Comparison of ENCODE assay signal across 24 mouse cellular contexts in the genomic region with DNA sequence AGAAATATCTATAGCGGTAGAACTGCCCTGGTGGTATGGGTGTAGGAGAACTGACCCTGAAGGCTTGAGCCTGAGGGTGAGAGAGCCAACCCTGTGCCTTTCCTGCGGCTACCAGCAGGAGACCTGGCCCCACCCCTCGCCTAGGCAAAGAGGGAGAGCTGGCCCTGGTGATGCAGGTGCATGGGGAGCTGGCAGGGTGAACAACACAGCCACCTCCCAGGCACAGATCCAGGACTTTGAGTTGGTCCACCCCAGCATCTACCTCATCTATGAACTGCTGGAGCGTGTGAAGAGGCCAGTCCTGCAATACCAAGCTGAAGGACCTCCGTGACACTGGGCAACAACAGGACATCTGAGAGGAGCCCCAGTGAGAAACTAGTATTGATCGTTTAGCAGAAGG. TPM values are rescaled to one million over a fixed set of nuclear protein-coding genes. Genes with fewer than 3 reads are reported as not detected.
DNase-seq lines count a peak whose midpoint lies in the region; ATAC-seq and TF ChIP-seq lines count a peak whose summit lies in the region.
"Had no signal": no experiment of that assay in that cellular context is flagged by ENCODE, and none has a peak within 500 bp of the region (broad histone marks: within the 10 kb centered on the region; RNA-seq: fewer than 3 reads in every experiment).

No protein-coding gene starts in this region.

- no peak overlapping the region for H3K4me2 ChIP-seq in kidney, embryonic 14.5 days (replicated peaks; ENCODE audit: low read depth, low read length)
- H3K4me2 ChIP-seq in liver, embryonic 11.5 days = no peak overlapping the region
- no peak overlapping the region for H3K4me2 ChIP-seq in liver, embryonic 12.5 days
- no peak overlapping the region for H3K4me2 ChIP-seq in stomach, postnatal 0 days (replicated peaks; ENCODE audit: low read depth)
- H3K4me2 ChIP-seq: embryonic facial prominence, embryonic 13.5 days; forebrain, embryonic 12.5 days; hindbrain, embryonic 14.5 days; limb, embryonic 13.5 days; midbrain, embryonic 15.5 days; neural tube, embryonic 12.5 days had no signal

- TF ChIP-seq EP300 in stomach, postnatal 0 days (optimal IDR thresholded peaks at IDR 0.05) = no peak

- TF ChIP-seq CTCF in stomach, postnatal 0 days (IDR thresholded peaks at IDR 0.05; ENCODE audit: low read depth) = peak; percentile 23; the same call in 1 of the 2 replicates

- H3K27ac ChIP-seq in kidney, embryonic 14.5 days (ENCODE audit: low read depth, low read length) = no peak overlapping the region
- H3K27ac ChIP-seq in liver, embryonic 11.5 days (ENCODE audit: low read depth, low read length) = no peak overlapping the region
- no peak overlapping the region for H3K27ac ChIP-seq in liver, embryonic 12.5 days
- no peak overlapping the region for H3K27ac ChIP-seq in stomach, postnatal 0 days (replicated peaks)
- H3K27ac ChIP-seq: embryonic facial prominence, embryonic 13.5 days; forebrain, embryonic 12.5 days; heart, adult 2 months; hindbrain, embryonic 14.5 days; limb, embryonic 13.5 days; midbrain, embryonic 15.5 days; neural tube, embryonic 12.5 days had no signal

- no peaks in the 10 kb centered on the region for H3K4me1 ChIP-seq in kidney, embryonic 14.5 days (ENCODE audit: control insufficient read depth, insufficient read depth, low read length)
- H3K4me1 ChIP-seq in liver, embryonic 11.5 days (replicated peaks; ENCODE audit: control insufficient read depth, insufficient read depth, low read length) = peaks cover 11% of the 10 kb centered on the region
- peaks cover 37% of the 10 kb centered on the region for H3K4me1 ChIP-seq in liver, embryonic 12.5 days
- no peaks in the 10 kb centered on the region for H3K4me1 ChIP-seq in stomach, postnatal 0 days (replicated peaks; ENCODE audit: control insufficient read depth, insufficient read depth)
- H3K4me1 ChIP-seq: embryonic facial prominence, embryonic 13.5 days; forebrain, embryonic 12.5 days; midbrain, embryonic 15.5 days; neural tube, embryonic 12.5 days had no signal

- no peak overlapping the region for H3K4me3 ChIP-seq in kidney, embryonic 14.5 days (ENCODE audit: low read length)
- no peak overlapping the region for H3K4me3 ChIP-seq in liver, embryonic 11.5 days (ENCODE audit: low read depth, low read length)
- no peak overlapping the region for H3K4me3 ChIP-seq in liver, embryonic 12.5 days
- no peak overlapping the region for H3K4me3 ChIP-seq in stomach, postnatal 0 days (ENCODE audit: low read depth, low read length)
- H3K4me3 ChIP-seq: embryonic facial prominence, embryonic 13.5 days; erythroblast, embryonic 14.5 days; forebrain, embryonic 12.5 days; heart, adult 2 months; limb, embryonic 13.5 days; midbrain, embryonic 15.5 days; neural tube, embryonic 12.5 days had no signal

- WGBS in kidney, embryonic 14.5 days = 70% methylated on average over 6 of the region's 6 CpGs
- WGBS in liver, embryonic 11.5 days = 73% methylated on average over 6 of the region's 6 CpGs
- WGBS in liver, embryonic 12.5 days (ENCODE audit: insufficient replicate concordance) = 66% methylated on average over 6 of the region's 6 CpGs
- 64% methylated on average over 6 of the region's 6 CpGs for WGBS in stomach, postnatal 0 days

- no peaks in the 10 kb centered on the region for H3K36me3 ChIP-seq in kidney, embryonic 14.5 days (ENCODE audit: control insufficient read depth, insufficient read depth, low read length)
- no peaks in the 10 kb centered on the region for H3K36me3 ChIP-seq in liver, embryonic 11.5 days (ENCODE audit: control insufficient read depth, insufficient read depth, low read length)
- H3K36me3 ChIP-seq in liver, embryonic 12.5 days = no peaks in the 10 kb centered on the region
- H3K36me3 ChIP-seq in stomach, postnatal 0 days (ENCODE audit: control insufficient read depth, insufficient read depth, low read length) = no peaks in the 10 kb centered on the region
- H3K36me3 ChIP-seq: embryonic facial prominence, embryonic 13.5 days; forebrain, embryonic 12.5 days; limb, embryonic 13.5 days; midbrain, embryonic 15.5 days; neural tube, embryonic 12.5 days had no signal

- H3K9me3 ChIP-seq in kidney, embryonic 14.5 days (ENCODE audit: control insufficient read depth, low read length) = no peaks in the 10 kb centered on the region
- no peaks in the 10 kb centered on the region for H3K9me3 ChIP-seq in liver, embryonic 11.5 days (ENCODE audit: control insufficient read depth, low read length)
- no peaks in the 10 kb centered on the region for H3K9me3 ChIP-seq in liver, embryonic 12.5 days (replicated peaks)
- no peaks in the 10 kb centered on the region for H3K9me3 ChIP-seq in stomach, postnatal 0 days (ENCODE audit: control insufficient read depth, low read length)
- H3K9me3 ChIP-seq: embryonic facial prominence, embryonic 13.5 days; forebrain, embryonic 12.5 days; limb, embryonic 13.5 days; midbrain, embryonic 15.5 days; neural tube, embryonic 12.5 days had no signal

- ATAC-seq in kidney, embryonic 14.5 days (ENCODE audit: low FRiP score, low TSS enrichment) = no peak
- 0 out of 2 replicates have a peak, but pooled peaks have one; percentile 12 for ATAC-seq in liver, embryonic 11.5 days (replicated peaks; ENCODE audit: low FRiP score)
- ATAC-seq in liver, embryonic 12.5 days = no peak
- ATAC-seq in stomach, postnatal 0 days (ENCODE audit: low FRiP score, low TSS enrichment) = no peak
- ATAC-seq: inflammation-experienced regulatory T-cells, adult 6 months; midbrain, embryonic 15.5 days had no signal

- no peak overlapping the region for H3K9ac ChIP-seq in kidney, embryonic 14.5 days (ENCODE audit: low read depth, low read length)
- H3K9ac ChIP-seq in liver, embryonic 11.5 days (ENCODE audit: low read depth, low read length) = no peak overlapping the region
- H3K9ac ChIP-seq in liver, embryonic 12.5 days = no peak overlapping the region
- no peak overlapping the region for H3K9ac ChIP-seq in stomach, postnatal 0 days (ENCODE audit: low read length)
- H3K9ac ChIP-seq: embryonic facial prominence, embryonic 13.5 days; forebrain, embryonic 12.5 days; hindbrain, embryonic 14.5 days; limb, embryonic 13.5 days; midbrain, embryonic 15.5 days; neural tube, embryonic 12.5 days had no signal

- peak; percentile 49 for DNase-seq in kidney, adult 11 months
- DNase-seq in liver, embryonic 11.5 days (ENCODE audit: low spot score) = no peak
- peak; percentile 49 for DNase-seq in thymus, postnatal 4 days
- no peak for DNase-seq in thymus, postnatal 10 days (ENCODE audit: low spot score in 2 of 2)
- no peak for DNase-seq in stomach, postnatal 0 days (ENCODE audit: low spot score)
- DNase-seq in left cerebral cortex, adult 8-10 months (ENCODE audit: low spot score in 2 of 2) = no peak
- DNase-seq: adrenal gland, adult 2 months; cerebellum, adult 11-12 months; cerebellum, postnatal 25 days; gastrocnemius, postnatal 25 days; heart, adult 2 months; heart, postnatal 36 days; lung, postnatal 10 days; right cerebral cortex, postnatal 14 days had no signal

- peaks cover 3% of the 10 kb centered on the region; the same call in 1 of the 2 replicates for H3K27me3 ChIP-seq in kidney, embryonic 14.5 days (ENCODE audit: control insufficient read depth, insufficient read depth, low read length)
- no peaks in the 10 kb centered on the region for H3K27me3 ChIP-seq in liver, embryonic 11.5 days (replicated peaks; ENCODE audit: control insufficient read depth, insufficient read depth, low read length)
- no peaks in the 10 kb centered on the region for H3K27me3 ChIP-seq in liver, embryonic 12.5 days (replicated peaks)
- no peaks in the 10 kb centered on the region for H3K27me3 ChIP-seq in stomach, postnatal 0 days (ENCODE audit: control insufficient read depth, insufficient read depth, low read length)

RNA-seq across cellular contexts. Expression of gene Dock8, which starts 5.8 kb away (rescaled TPM):
- polyA plus RNA-seq in kidney, embryonic 14.5 days (2014; fragmentation: Nextera tagmentation; extraction: Ambion mirVana) = 4.4 and 4.9 TPM in 2 replicates
- polyA plus RNA-seq in liver, embryonic 11.5 days (2014; fragmentation: Nextera tagmentation; extraction: Ambion mirVana) = 17.2 and 17.6 TPM in 2 replicates
- 10.6 and 11.0 TPM in 2 replicates for polyA plus RNA-seq in liver, embryonic 12.5 days (2016; fragmentation: Nextera tagmentation; extraction: Ambion mirVana)
- 3.3 and 3.4 TPM in 2 replicates for polyA plus RNA-seq in stomach, postnatal 0 days (2015; fragmentation: Nextera tagmentation; extraction: Ambion mirVana)
- total RNA-seq in left cerebral cortex, adult 8-10 months (2022) = 1 to 10 TPM; 3.2 to 9.1 (median 4.0) TPM

RNA-seq across cellular contexts. Expression of gene Cbwd1, which starts 32.1 kb away (rescaled TPM):
- polyA plus RNA-seq in kidney, embryonic 14.5 days (2014; fragmentation: Nextera tagmentation; extraction: Ambion mirVana) = 20.4 and 28.9 TPM in 2 replicates
- 23.0 and 23.3 TPM in 2 replicates for polyA plus RNA-seq in liver, embryonic 11.5 days (2014; fragmentation: Nextera tagmentation; extraction: Ambion mirVana)
- 14.4 and 16.9 TPM in 2 replicates for polyA plus RNA-seq in liver, embryonic 12.5 days (2016; fragmentation: Nextera tagmentation; extraction: Ambion mirVana)
- 12.1 and 12.8 TPM in 2 replicates for polyA plus RNA-seq in stomach, postnatal 0 days (2015; fragmentation: Nextera tagmentation; extraction: Ambion mirVana)
- total RNA-seq in left cerebral cortex, adult 8-10 months (2022) = 10 to 100 TPM; 12.2 to 15.8 (median 15.3) TPM

Comparison
In these comparisons a context has a peak if more than half of its experiments do, and no peak if none do; other contexts are left out.
1. DNase-seq: peak in kidney, adult 11 months (single experiment) and thymus, postnatal 4 days (single experiment); none in liver, embryonic 11.5 days (single experiment), thymus, postnatal 10 days (0 of 2), stomach, postnatal 0 days (single experiment) and left cerebral cortex, adult 8-10 months (0 of 2).